Mouse (Mus musculus): ENCODE measurements around the gene Tldc2. TPM values are rescaled to one million over a fixed set of nuclear protein-coding genes. Genes with fewer than 3 reads are reported as not detected.

The Tldc2 gene
- total RNA-seq (2012; rRNA removed) (not detected in 2 replicates), total RNA-seq (2014; rRNA removed) (not detected in 2 replicates), polyA plus RNA-seq (2012; ENCODE audit: insufficient read length, low read depth) (not detected in 2 replicates)

DNA sequence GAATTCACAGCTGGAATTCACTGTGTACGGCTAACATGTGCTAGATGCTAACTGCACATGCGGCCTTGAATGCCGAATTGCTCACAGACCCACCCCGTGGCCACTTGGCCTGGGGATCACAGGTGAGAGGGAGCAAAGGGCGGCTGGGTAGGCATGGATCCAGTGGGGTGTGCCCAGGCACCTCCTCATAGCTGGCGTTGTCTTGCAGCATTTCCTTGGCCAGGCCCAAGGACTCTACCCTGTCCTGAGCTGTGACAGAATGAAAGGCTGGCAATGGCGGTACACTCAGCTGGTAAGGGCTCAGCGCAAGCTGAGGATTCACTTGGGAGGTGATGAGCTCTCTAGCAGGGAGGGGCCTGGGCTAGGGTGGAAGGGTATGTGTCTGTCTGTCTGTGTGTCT is at the start of gene Tldc2:
Tldc2 (plus strand) TSS at position 260 of the 400 bp plus-strand sequence.
- no peak within 1 kb of the TSS for H3K27ac ChIP-seq (ENCODE audit: insufficient read depth, low read depth)
- no peak within 1 kb of the TSS for H3K9ac ChIP-seq (ENCODE audit: insufficient read depth, low read depth)
- H3K4me1 ChIP-seq (ENCODE audit: control insufficient read depth in 1 of 2, insufficient read depth in 2 of 2), result peaks cover 0 to 3% of the 10 kb centered on the region in 2 experiments; a peak in 2 of 4 replicates
- no peaks in the 10 kb centered on the region for H3K79me2 ChIP-seq (replicated peaks; ENCODE audit: control insufficient read depth, extremely low read depth, insufficient read depth, poor library complexity, severe bottlenecking)
- DNase-seq (ENCODE audit: extremely low read depth), result no peak
- in situ Hi-C loops (cut with MboI; ENCODE audit: low pct_ligation_motif_present, low pct_unique_long_range_greater_than_20kb, low sequenced_read_pairs), result loop anchor here (5.0 to 25.0 kb wide), 2 partner anchors 49 to 199 kb away; partner anchors contain the start of gene Sla2
- no peak within 1 kb of the TSS for H3K4me2 ChIP-seq (ENCODE audit: insufficient read depth, low read depth, poor library complexity, severe bottlenecking)
- dilution Hi-C loops (cut with MboI; ENCODE audit: extremely low pct_ligation_motif_present, extremely low pct_unique_long_range_greater_than_20kb, low sequenced_read_pairs), result no loop called here
- no peaks in the 10 kb centered on the region for H3K36me3 ChIP-seq (replicated peaks in 1 of 2; ENCODE audit: control insufficient read depth in 1 of 2, insufficient read depth in 1 of 2, low read length in 1 of 2)
- no peaks in the 10 kb centered on the region for H3K9me3 ChIP-seq (replicated peaks; ENCODE audit: low read length)
- peaks cover 20% of the 10 kb centered on the region for H3K27me3 ChIP-seq (replicated peaks)
- no peak for TF ChIP-seq SIN3A (IDR thresholded peaks at IDR 0.05; ENCODE audit: low read length)
- no peak for TF ChIP-seq HCFC1 (IDR thresholded peaks at IDR 0.05; ENCODE audit: low read depth, low read length)
- TF ChIP-seq BHLHE40 (IDR thresholded peaks at IDR 0.05; ENCODE audit: low read depth, low read length), result no peak
- TF ChIP-seq POLR2A (IDR thresholded peaks at IDR 0.05; ENCODE audit: low read depth, low read length), result no peak
- TF ChIP-seq PAX5 (IDR thresholded peaks at IDR 0.05; ENCODE audit: low read length), result no peak
- TF ChIP-seq USF1 (IDR thresholded peaks at IDR 0.05; ENCODE audit: low read depth, low read length), result no peak
- no peak for TF ChIP-seq KAT2A (IDR thresholded peaks at IDR 0.05; ENCODE audit: insufficient replicate concordance, low read length)
- TF ChIP-seq UBTF (IDR thresholded peaks at IDR 0.05; ENCODE audit: low read depth, low read length), result no peak
- no peak for TF ChIP-seq EP300 (IDR thresholded peaks at IDR 0.05; ENCODE audit: low read length)
- TF ChIP-seq SMC3 (IDR thresholded peaks at IDR 0.05; ENCODE audit: low read depth, low read length), result no peak
- TF ChIP-seq ZKSCAN1 (IDR thresholded peaks at IDR 0.05; ENCODE audit: borderline replicate concordance, low read depth, low read length), result no peak
- TF ChIP-seq IRF4 (IDR thresholded peaks at IDR 0.05; ENCODE audit: low read depth, low read length), result no peak
- no peak for TF ChIP-seq MAFK (IDR thresholded peaks at IDR 0.05; ENCODE audit: insufficient replicate concordance, low read length)
- TF ChIP-seq USF2 (conservative IDR thresholded peaks at IDR 0.05; ENCODE audit: low read depth, low read length), result no peak
- TF ChIP-seq MEF2A (IDR thresholded peaks at IDR 0.05; ENCODE audit: borderline replicate concordance, low read depth, low read length), result no peak
- no peak for TF ChIP-seq MYC (IDR thresholded peaks at IDR 0.05; ENCODE audit: low read depth, low read length)
- TF ChIP-seq RAD21 (IDR thresholded peaks at IDR 0.05; ENCODE audit: low read depth, low read length), result no peak
- no peak within 1 kb of the TSS for H3K4me3 ChIP-seq (replicated peaks in 1 of 3; ENCODE audit: low read depth in 2 of 3, low read length in 2 of 3, poor library complexity in 1 of 3)

DNA sequence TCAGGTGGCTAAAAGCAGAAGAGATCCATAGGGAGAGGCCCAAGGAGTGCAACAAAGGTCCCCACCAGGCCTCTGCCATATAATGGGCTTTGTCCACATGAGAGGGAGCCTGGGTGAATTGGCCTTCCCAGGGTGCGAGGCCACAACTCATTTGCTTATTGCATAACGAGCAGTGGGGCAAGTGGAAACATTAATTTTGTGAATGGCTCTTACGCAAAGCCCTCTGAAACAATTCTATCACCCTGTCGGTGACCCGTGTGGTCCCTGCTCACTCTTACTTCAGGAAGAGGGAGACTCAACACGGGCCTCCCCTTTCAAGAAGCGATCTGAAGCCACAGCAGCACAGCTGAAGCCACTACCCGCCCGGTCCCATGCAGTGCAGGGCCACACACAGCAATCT is 49.6 kb upstream of the Tldc2 start:
- dilution Hi-C loops (cut with MboI; ENCODE audit: extremely low pct_ligation_motif_present, extremely low pct_unique_long_range_greater_than_20kb, low sequenced_read_pairs) (no loop called here), in situ Hi-C loops (cut with MboI; ENCODE audit: low pct_ligation_motif_present, low pct_unique_long_range_greater_than_20kb, low sequenced_read_pairs) (loop anchor here (5.0 kb wide), 1 partner anchor 50 kb away; the partner anchor contains the start of gene Tldc2)
- no peak for TF ChIP-seq BHLHE40 (IDR thresholded peaks at IDR 0.05; ENCODE audit: low read depth, low read length)
- TF ChIP-seq UBTF (IDR thresholded peaks at IDR 0.05; ENCODE audit: low read depth, low read length), result no peak
- TF ChIP-seq POLR2AphosphoS2 (IDR thresholded peaks at IDR 0.05; ENCODE audit: low read depth, low read length), result no peak
- no peak for TF ChIP-seq TBP (conservative IDR thresholded peaks at IDR 0.05; ENCODE audit: low read depth, low read length)
- Histone ChIP-seq H3K27ac (ENCODE audit: insufficient read depth, low read depth) (no peak overlapping the region), H3K36me3 (replicated peaks in 1 of 2; ENCODE audit: control insufficient read depth in 1 of 2, insufficient read depth in 1 of 2, low read length in 1 of 2) (peaks cover 5 to 20% of the 10 kb centered on the region in 2 experiments), H3K4me1 (ENCODE audit: control insufficient read depth in 1 of 2, insufficient read depth in 2 of 2) (peaks cover 0 to 2% of the 10 kb centered on the region in 2 experiments; a peak in 1 of 4 replicates), H3K79me2 (replicated peaks; ENCODE audit: control insufficient read depth, extremely low read depth, insufficient read depth, poor library complexity, severe bottlenecking) (no peaks in the 10 kb centered on the region), H3K9ac (ENCODE audit: insufficient read depth, low read depth) (no peak overlapping the region), H3K9me3 (replicated peaks; ENCODE audit: low read length) (no peaks in the 10 kb centered on the region), H3K27me3 (replicated peaks) (no peaks in the 10 kb centered on the region), H3K4me3 (replicated peaks in 1 of 3; ENCODE audit: low read depth in 2 of 3, low read length in 2 of 3, poor library complexity in 1 of 3) (no peak overlapping the region), H3K4me2 (ENCODE audit: insufficient read depth, low read depth, poor library complexity, severe bottlenecking) (no peak overlapping the region)
- no peak for DNase-seq (ENCODE audit: extremely low read depth)

Measured in CH12.LX (cell line).